12 mouse cellular contexts compared by ENCODE assay signal in the genomic region with DNA sequence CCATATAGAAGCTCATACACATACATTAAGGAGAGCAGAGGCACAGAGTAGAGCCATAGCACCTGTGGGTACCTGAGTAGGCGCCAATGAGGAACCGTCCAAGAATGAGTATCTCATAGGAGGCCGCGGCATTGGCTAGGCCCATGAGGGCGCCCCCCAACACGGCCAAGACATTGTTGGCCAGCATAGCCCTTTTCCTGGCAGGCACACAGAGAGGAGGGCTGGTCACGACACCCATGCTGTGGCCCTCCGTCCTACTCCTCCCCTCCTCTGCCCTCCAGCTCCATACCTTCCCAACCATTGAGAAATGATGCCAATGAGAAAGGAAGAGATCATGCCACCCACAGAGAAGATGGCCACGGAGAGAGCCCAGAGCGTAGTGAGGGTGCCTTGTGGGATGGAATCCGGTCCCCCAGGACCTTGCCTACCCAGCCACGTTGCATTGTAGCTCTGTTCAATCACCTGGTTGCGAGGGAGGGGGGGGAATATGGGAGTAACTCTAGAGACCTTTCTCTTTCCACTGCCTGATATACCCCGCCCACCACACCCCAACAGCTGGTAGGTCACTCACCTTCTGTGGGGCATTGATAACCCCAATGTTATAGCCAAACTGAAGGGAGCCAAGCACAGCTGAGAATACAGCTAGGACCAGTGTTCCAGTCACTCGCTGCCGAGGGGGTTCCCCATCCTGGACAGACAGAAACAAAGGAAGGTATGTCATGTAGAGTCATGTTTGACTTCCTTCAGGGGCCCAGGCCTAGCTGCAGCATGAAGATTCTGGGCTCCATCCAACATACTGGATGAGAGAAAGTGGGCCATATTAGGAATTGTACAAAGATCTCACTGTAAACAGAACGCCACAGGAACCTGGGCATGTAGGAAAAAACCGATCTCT. TPM values are rescaled to one million over a fixed set of nuclear protein-coding genes. Genes with fewer than 3 reads are reported as not detected.
DNase-seq lines count a peak whose midpoint lies in the region; ATAC-seq lines count a peak whose summit lies in the region.
"Had no signal": no experiment of that assay in that cellular context is flagged by ENCODE, and none has a peak within 500 bp of the region (broad histone marks: within the 10 kb centered on the region; RNA-seq: fewer than 3 reads in every experiment).

No protein-coding gene starts in this region.

- H3K4me1 ChIP-seq in kidney, embryonic 14.5 days (ENCODE audit: control insufficient read depth, insufficient read depth, low read length), result peaks cover 9% of the 10 kb centered on the region; the same call in 1 of the 2 replicates
- peaks cover 34% of the 10 kb centered on the region for H3K4me1 ChIP-seq in embryonic facial prominence, embryonic 10.5 days
- H3K4me1 ChIP-seq in heart, embryonic 15.5 days (replicated peaks), result peaks cover 28% of the 10 kb centered on the region

- H3K27ac ChIP-seq in kidney, embryonic 14.5 days (ENCODE audit: low read depth, low read length), result no peak overlapping the region
- peak overlapping the region; percentile 57; the same call in 1 of the 2 replicates for H3K27ac ChIP-seq in embryonic facial prominence, embryonic 10.5 days (replicated peaks)
- peak overlapping the region; percentile 95 for H3K27ac ChIP-seq in heart, embryonic 15.5 days

- H3K4me3 ChIP-seq in kidney, embryonic 14.5 days (ENCODE audit: low read length), result peak overlapping the region; percentile 58; the same call in 1 of the 2 replicates
- peak overlapping the region; percentile 62 for H3K4me3 ChIP-seq in embryonic facial prominence, embryonic 10.5 days
- H3K4me3 ChIP-seq in heart, embryonic 15.5 days, result peak overlapping the region; percentile 59

- H3K27me3 ChIP-seq in kidney, embryonic 14.5 days (ENCODE audit: control insufficient read depth, insufficient read depth, low read length), result no peaks in the 10 kb centered on the region
- H3K27me3 ChIP-seq in embryonic facial prominence, embryonic 10.5 days (replicated peaks; ENCODE audit: low read depth, poor library complexity, severe bottlenecking), result peaks cover 3% of the 10 kb centered on the region; the same call in 1 of the 2 replicates
- H3K27me3 ChIP-seq in heart, embryonic 15.5 days, result no peaks in the 10 kb centered on the region

- peaks cover 18% of the 10 kb centered on the region for H3K36me3 ChIP-seq in kidney, embryonic 14.5 days (ENCODE audit: control insufficient read depth, insufficient read depth, low read length)
- peaks cover 52% of the 10 kb centered on the region for H3K36me3 ChIP-seq in embryonic facial prominence, embryonic 10.5 days (replicated peaks)
- H3K36me3 ChIP-seq in heart, embryonic 15.5 days, result peaks cover 23% of the 10 kb centered on the region

- ATAC-seq in kidney, embryonic 14.5 days (ENCODE audit: low FRiP score, low TSS enrichment), result no peak
- ATAC-seq in heart, embryonic 15.5 days (replicated peaks; ENCODE audit: insufficient number of reproducible peaks, insufficient read depth, low FRiP score, low read depth), result no peak
- ATAC-seq in megakaryocyte-erythroid progenitor cell, adult 5-6 weeks (replicated peaks; ENCODE audit: low FRiP score, low TSS enrichment, poor library complexity, severe bottlenecking), result peak; percentile 43
- ATAC-seq: Patski had no signal

- peak overlapping the region; percentile 78; the same call in 1 of the 2 replicates for H3K4me2 ChIP-seq in kidney, embryonic 14.5 days (replicated peaks; ENCODE audit: low read depth, low read length)
- H3K4me2 ChIP-seq in heart, embryonic 15.5 days, result peak overlapping the region; percentile 84

- DNase-seq in kidney, adult 11 months, result no peak
- no peak for DNase-seq in embryonic facial prominence, embryonic 10.5 days (ENCODE audit: low spot score)
- no peak for DNase-seq in layer of hippocampus, postnatal 14 days (ENCODE audit: low spot score in 2 of 2)
- no peak for DNase-seq in layer of hippocampus, postnatal 36 days
- DNase-seq: cerebellum, adult 11 months; gastrocnemius, postnatal 25 days had no signal

- H3K9ac ChIP-seq in kidney, embryonic 14.5 days (ENCODE audit: low read depth, low read length), result no peak overlapping the region
- H3K9ac ChIP-seq in heart, embryonic 15.5 days, result 0 out of 2 replicates have a peak overlapping the region, but pooled peaks have one; percentile 5

- 92% methylated on average over 18 of the region's 18 CpGs for WGBS in kidney, embryonic 14.5 days
- WGBS in embryonic facial prominence, embryonic 10.5 days, result 92% methylated on average over 18 of the region's 18 CpGs
- WGBS in heart, embryonic 15.5 days, result 85% methylated on average over 18 of the region's 18 CpGs

- H3K9me3 ChIP-seq in kidney, embryonic 14.5 days (ENCODE audit: control insufficient read depth, low read length), result no peaks in the 10 kb centered on the region
- H3K9me3 ChIP-seq in embryonic facial prominence, embryonic 10.5 days, result no peaks in the 10 kb centered on the region
- no peaks in the 10 kb centered on the region for H3K9me3 ChIP-seq in heart, embryonic 15.5 days (replicated peaks)

RNA-seq across cellular contexts. Expression of a gene that starts 1.7 kb away (rescaled TPM):
- polyA plus RNA-seq in kidney, embryonic 14.5 days (2014; fragmentation: Nextera tagmentation; extraction: Ambion mirVana), result 11.7 and 14.1 TPM in 2 replicates
- polyA plus RNA-seq in embryonic facial prominence, embryonic 10.5 days (2016; fragmentation: Nextera tagmentation; extraction: Ambion mirVana), result 18.6 and 23.7 TPM in 2 replicates
- polyA plus RNA-seq in heart, embryonic 15.5 days (2015; fragmentation: Nextera tagmentation; extraction: Ambion mirVana), result 42.0 and 42.6 TPM in 2 replicates
- 0.15 and 5.2 TPM in 2 replicates for total RNA-seq in megakaryocyte-erythroid progenitor cell, adult 5-6 weeks (2014; fragmentation: Nextera tagmentation)
- total RNA-seq in megakaryocyte-erythroid progenitor cell, adult 5-6 weeks (2017), result 0.19 and 0.88 TPM in 2 replicates
- total RNA-seq in layer of hippocampus, postnatal 14 days (2021), result 1 to 10 TPM; 1.8 to 3.6 TPM
- 1 to 10 TPM; 1.8 TPM for total RNA-seq in layer of hippocampus, postnatal 36 days (2021)

RNA-seq across cellular contexts. Expression of a gene that starts 10.6 kb away (rescaled TPM):
- polyA plus RNA-seq in kidney, embryonic 14.5 days (2014; fragmentation: Nextera tagmentation; extraction: Ambion mirVana), result 10.1 and 10.7 TPM in 2 replicates
- polyA plus RNA-seq in embryonic facial prominence, embryonic 10.5 days (2016; fragmentation: Nextera tagmentation; extraction: Ambion mirVana), result 5.1 and 5.8 TPM in 2 replicates
- 5.5 and 5.7 TPM in 2 replicates for polyA plus RNA-seq in heart, embryonic 15.5 days (2015; fragmentation: Nextera tagmentation; extraction: Ambion mirVana)
- 2.2 TPM in 1 of 2 replicates, not detected in the other for total RNA-seq in megakaryocyte-erythroid progenitor cell, adult 5-6 weeks (2014; fragmentation: Nextera tagmentation)
- total RNA-seq in megakaryocyte-erythroid progenitor cell, adult 5-6 weeks (2017), result not detected in 2 replicates
- total RNA-seq in layer of hippocampus, postnatal 14 days (2021), result 1 to 10 TPM; 8.3 to 9.7 TPM
- total RNA-seq in layer of hippocampus, postnatal 36 days (2021), result 10 to 100 TPM; 10.9 to 11.1 TPM

RNA-seq across cellular contexts. Expression of a gene that starts 18.3 kb away (rescaled TPM):
- polyA plus RNA-seq in kidney, embryonic 14.5 days (2014; fragmentation: Nextera tagmentation; extraction: Ambion mirVana), result 117 and 132 TPM in 2 replicates
- polyA plus RNA-seq in embryonic facial prominence, embryonic 10.5 days (2016; fragmentation: Nextera tagmentation; extraction: Ambion mirVana), result 56.3 and 56.4 TPM in 2 replicates
- 3.8 and 13.9 TPM in 2 replicates for polyA plus RNA-seq in heart, embryonic 15.5 days (2015; fragmentation: Nextera tagmentation; extraction: Ambion mirVana)
- not detected in 2 replicates for total RNA-seq in megakaryocyte-erythroid progenitor cell, adult 5-6 weeks (2014; fragmentation: Nextera tagmentation)
- not detected in 2 replicates for total RNA-seq in megakaryocyte-erythroid progenitor cell, adult 5-6 weeks (2017)
- total RNA-seq in layer of hippocampus, postnatal 14 days (2021), result not detected
- total RNA-seq in layer of hippocampus, postnatal 36 days (2021), result not detected
- total RNA-seq: left cerebral cortex, postnatal 14 days had no signal
- polyA plus RNA-seq: myocyte, Patski had no signal

RNA-seq across cellular contexts. Expression of a gene that starts 24.5 kb away (rescaled TPM):
- polyA plus RNA-seq in kidney, embryonic 14.5 days (2014; fragmentation: Nextera tagmentation; extraction: Ambion mirVana), result 2,108 and 2,169 TPM in 2 replicates
- polyA plus RNA-seq in embryonic facial prominence, embryonic 10.5 days (2016; fragmentation: Nextera tagmentation; extraction: Ambion mirVana), result 2,818 and 3,035 TPM in 2 replicates
- polyA plus RNA-seq in heart, embryonic 15.5 days (2015; fragmentation: Nextera tagmentation; extraction: Ambion mirVana), result 975 and 1,130 TPM in 2 replicates
- 1,285 and 1,514 TPM in 2 replicates for total RNA-seq in megakaryocyte-erythroid progenitor cell, adult 5-6 weeks (2014; fragmentation: Nextera tagmentation)
- total RNA-seq in megakaryocyte-erythroid progenitor cell, adult 5-6 weeks (2017), result 1,032 and 1,474 TPM in 2 replicates
- total RNA-seq in layer of hippocampus, postnatal 14 days (2021), result 100 to 1,000 TPM; 446 to 451 TPM
- 100 to 1,000 TPM; 416 to 445 TPM for total RNA-seq in layer of hippocampus, postnatal 36 days (2021)

RNA-seq across cellular contexts. Expression of a gene that starts 32.6 kb away (rescaled TPM):
- 73.4 and 82.0 TPM in 2 replicates for polyA plus RNA-seq in kidney, embryonic 14.5 days (2014; fragmentation: Nextera tagmentation; extraction: Ambion mirVana)
- 87.6 and 89.1 TPM in 2 replicates for polyA plus RNA-seq in embryonic facial prominence, embryonic 10.5 days (2016; fragmentation: Nextera tagmentation; extraction: Ambion mirVana)
- polyA plus RNA-seq in heart, embryonic 15.5 days (2015; fragmentation: Nextera tagmentation; extraction: Ambion mirVana), result 44.8 and 54.9 TPM in 2 replicates
- 155 and 190 TPM in 2 replicates for total RNA-seq in megakaryocyte-erythroid progenitor cell, adult 5-6 weeks (2014; fragmentation: Nextera tagmentation)
- total RNA-seq in megakaryocyte-erythroid progenitor cell, adult 5-6 weeks (2017), result 53.7 and 106 TPM in 2 replicates
- 10 to 100 TPM; 28.5 to 29.3 TPM for total RNA-seq in layer of hippocampus, postnatal 14 days (2021)
- total RNA-seq in layer of hippocampus, postnatal 36 days (2021), result 10 to 100 TPM; 31.9 to 38.2 TPM
